Mouse (Mus musculus) stomach, embryonic 15.5 days (tissue): ENCODE measurements around the gene Eid3. TPM values are rescaled to one million over a fixed set of nuclear protein-coding genes. Genes with fewer than 3 reads are reported as not detected.

Experiments
- ATAC-seq: fragments of 200-750 bp; cut with Nextera tagmentation; 2 replicates; pipeline ENCODE4 v1.8.0; 2017; ENCODE audit warnings: low read depth, moderate number of reproducible peaks, moderate TSS enrichment; ENCODE audit not compliant: insufficient read depth, low FRiP score
- H3K27ac ChIP-seq: fragments of 300-500 bp; sonication (generic); 2 replicates; pipeline ENCODE4 v1.5.1; 2015; ENCODE audit warnings: mild to moderate bottlenecking, inconsistent platforms
- H3K27me3 ChIP-seq: fragments of 300-500 bp; sonication (generic); replicated peaks from 2 replicates; pipeline ENCODE4 v1.6.1; 2015; ENCODE audit warnings: inconsistent platforms
- H3K36me3 ChIP-seq: fragments of 300-500 bp; sonication (generic); 2 replicates; pipeline ENCODE4 v1.6.1; 2015; ENCODE audit warnings: inconsistent platforms
- H3K4me1 ChIP-seq: fragments of 300-500 bp; sonication (generic); 2 replicates; pipeline ENCODE4 v1.6.1; 2015; ENCODE audit warnings: inconsistent platforms
- H3K4me2 ChIP-seq: fragments of 300-500 bp; sonication (generic); 2 replicates; pipeline ENCODE4 v1.6.1; 2015; ENCODE audit warnings: mild to moderate bottlenecking, inconsistent platforms
- H3K4me3 ChIP-seq: fragments of 300-500 bp; sonication (generic); replicated peaks from 2 replicates; pipeline ENCODE4 v1.5.1; 2015; ENCODE audit warnings: inconsistent platforms
- H3K9ac ChIP-seq: fragments of 300-500 bp; sonication (generic); 2 replicates; pipeline ENCODE4 v1.6.1; 2015; ENCODE audit warnings: inconsistent platforms
- H3K9me3 ChIP-seq: fragments of 300-500 bp; sonication (generic); 2 replicates; pipeline ENCODE4 v1.6.1; 2016; ENCODE audit warnings: inconsistent platforms
- WGBS: fragments of 180-500 bp; shearing (Covaris S2); methylation state at CpG from one replicate; pipeline ENCODE4 v1.1.7; 2015; 5-methylcytosine and 5-hydroxymethylcytosine counted together
- polyA plus RNA-seq: library from polyadenylated mRNA; unstranded; fragments of >200 nt; fragmentation: Nextera tagmentation; extraction: Ambion mirVana; gene quantifications from 2 replicates; pipeline ENCODE4 v1.2.1, GENCODE M21; 2015

Gene Eid3
- 0.23 and 0.65 TPM in 2 replicates for polyA plus RNA-seq

DNA sequence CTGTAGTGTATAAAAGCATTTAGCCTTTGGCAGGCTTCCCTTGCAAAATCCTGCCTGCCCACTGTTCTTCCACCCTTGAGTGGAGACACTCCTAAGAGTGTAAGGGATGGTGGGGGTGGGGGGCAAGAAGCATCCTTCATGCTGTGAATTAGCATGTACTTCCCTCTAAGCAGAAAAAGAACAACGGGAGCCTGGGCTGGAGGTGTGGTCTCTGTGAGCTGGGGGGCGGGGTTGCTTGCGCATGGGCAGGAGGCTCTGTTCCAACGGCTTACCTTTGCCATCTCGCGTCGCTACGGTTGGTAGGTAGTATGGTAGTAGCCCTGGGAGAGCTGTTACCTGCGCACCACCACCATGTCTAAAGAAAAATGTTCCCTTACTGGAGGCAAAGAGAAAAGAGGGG lies at the start of gene Eid3:
Gene Eid3 (plus strand): TSS at position 271 of the 400 bp plus-strand sequence.
- Histone ChIP-seq H3K27ac (no peak within 1 kb of the TSS), H3K36me3 (0 out of 2 replicates have a peak, but pooled peaks cover 18% of the 10 kb centered on the region), H3K4me1 (peaks cover 6% of the 10 kb centered on the region), H3K4me3 (no peak within 1 kb of the TSS), H3K9me3 (no peaks in the 10 kb centered on the region), H3K4me2 (no peak within 1 kb of the TSS), H3K9ac (no peak within 1 kb of the TSS), H3K27me3 (no peaks in the 10 kb centered on the region)
- 71% methylated on average over 9 of the region's 9 CpGs for WGBS
- no peak for ATAC-seq

GRCm38 (mm10) chr10:82817514-82817913 lies 48.9 kb upstream of the Eid3 start:
- 89% methylated on average over 3 of the region's 3 CpGs for WGBS
- H3K4me1 ChIP-seq: peaks cover 7% of the 10 kb centered on the region; the same call in 1 of the 2 replicates
- H3K4me3 ChIP-seq: no peak overlapping the region
- no peaks in the 10 kb centered on the region for H3K36me3 ChIP-seq
- no peaks in the 10 kb centered on the region for H3K27me3 ChIP-seq
- no peak overlapping the region for H3K27ac ChIP-seq
- no peak overlapping the region for H3K4me2 ChIP-seq
- no peak for ATAC-seq
- no peaks in the 10 kb centered on the region for H3K9me3 ChIP-seq
- no peak overlapping the region for H3K9ac ChIP-seq

DNA sequence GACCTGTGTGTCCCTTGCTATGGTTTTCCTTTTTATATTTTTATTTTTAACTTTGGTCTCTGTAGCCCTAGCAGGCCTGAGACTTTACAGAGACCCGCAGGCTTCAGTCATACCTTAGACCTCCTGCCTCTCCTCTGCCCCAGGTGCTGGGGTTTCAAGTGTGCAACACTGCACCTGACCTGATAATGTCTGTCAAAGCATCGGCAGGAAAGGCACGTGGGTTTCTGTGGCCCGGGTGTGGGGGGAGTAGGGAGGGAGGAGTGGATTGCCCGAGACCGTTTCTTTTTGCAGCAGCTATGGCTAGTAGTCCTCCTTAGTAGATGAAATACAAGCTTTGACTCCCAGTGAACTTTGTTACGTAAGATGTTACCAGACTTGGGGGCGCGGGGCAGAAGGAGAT lies 48.5 kb upstream of the Eid3 start:
- Histone ChIP-seq H3K4me1 (peaks cover 7% of the 10 kb centered on the region; the same call in 1 of the 2 replicates), H3K27me3 (no peaks in the 10 kb centered on the region), H3K36me3 (no peaks in the 10 kb centered on the region), H3K27ac (no peak overlapping the region), H3K4me3 (no peak overlapping the region), H3K9ac (no peak overlapping the region), H3K4me2 (no peak overlapping the region), H3K9me3 (no peaks in the 10 kb centered on the region)
- no peak for ATAC-seq
- 61% methylated on average over 9 of the region's 9 CpGs for WGBS

DNA sequence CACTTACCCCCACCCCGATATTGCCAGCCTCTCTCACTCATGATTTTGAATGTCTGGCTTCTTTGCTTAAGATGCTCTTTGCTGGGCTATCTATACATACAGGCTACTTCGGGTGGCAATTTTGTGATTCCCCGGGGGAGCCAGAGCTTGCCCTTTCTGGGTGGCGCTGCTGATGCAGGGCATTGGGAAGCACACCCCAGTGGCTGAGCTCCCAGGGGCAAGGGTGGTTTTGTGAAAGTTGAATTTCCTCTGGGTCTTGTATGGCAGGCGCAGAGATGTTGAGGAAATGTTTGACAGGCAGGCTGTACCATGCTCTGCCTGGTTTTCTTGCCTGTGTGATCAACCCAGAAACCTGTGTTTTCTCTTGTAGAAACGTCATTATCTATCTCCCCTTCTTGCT lies 47.8 kb upstream of the Eid3 start:
- WGBS: 81% methylated on average over 6 of the region's 6 CpGs
- H3K4me1 ChIP-seq: peaks cover 7% of the 10 kb centered on the region; the same call in 1 of the 2 replicates
- no peak for ATAC-seq
- no peaks in the 10 kb centered on the region for H3K9me3 ChIP-seq
- H3K27ac ChIP-seq: no peak overlapping the region
- no peak overlapping the region for H3K9ac ChIP-seq
- H3K4me2 ChIP-seq: no peak overlapping the region
- no peak overlapping the region for H3K4me3 ChIP-seq
- no peaks in the 10 kb centered on the region for H3K36me3 ChIP-seq
- no peaks in the 10 kb centered on the region for H3K27me3 ChIP-seq

GRCm38 (mm10) chr10:82823108-82823778 lies 43.2 kb upstream of the Eid3 start:
- no peak overlapping the region for H3K4me2 ChIP-seq
- no peaks in the 10 kb centered on the region for H3K4me1 ChIP-seq
- no peaks in the 10 kb centered on the region for H3K36me3 ChIP-seq
- ATAC-seq: no peak
- H3K27me3 ChIP-seq: no peaks in the 10 kb centered on the region
- no peak overlapping the region for H3K27ac ChIP-seq
- 68% methylated on average over 14 of the region's 14 CpGs for WGBS
- no peaks in the 10 kb centered on the region for H3K9me3 ChIP-seq
- no peak overlapping the region for H3K9ac ChIP-seq
- H3K4me3 ChIP-seq: no peak overlapping the region

GRCm38 (mm10) chr10:82823779-82824177 lies 42.6 kb upstream of the Eid3 start:
- no peak for ATAC-seq

GRCm38 (mm10) chr10:82824541-82824940 lies 41.9 kb upstream of the Eid3 start:
- no peak for ATAC-seq
- H3K9ac ChIP-seq: no peak overlapping the region
- H3K27me3 ChIP-seq: no peaks in the 10 kb centered on the region
- H3K4me1 ChIP-seq: no peaks in the 10 kb centered on the region
- 57% methylated on average over 10 of the region's 10 CpGs for WGBS
- no peak overlapping the region for H3K4me2 ChIP-seq
- H3K4me3 ChIP-seq: no peak overlapping the region
- H3K9me3 ChIP-seq: no peaks in the 10 kb centered on the region
- H3K27ac ChIP-seq: no peak overlapping the region
- H3K36me3 ChIP-seq: no peaks in the 10 kb centered on the region

More at GRCm38 (mm10) chr10:82823779-82824177, 42.6 kb upstream of the Eid3 start:
- Histone ChIP-seq H3K4me3 (no peak overlapping the region), H3K4me1 (no peaks in the 10 kb centered on the region), H3K36me3 (no peaks in the 10 kb centered on the region), H3K9ac (no peak overlapping the region), H3K27ac (no peak overlapping the region), H3K27me3 (no peaks in the 10 kb centered on the region), H3K9me3 (no peaks in the 10 kb centered on the region), H3K4me2 (no peak overlapping the region)
- 65% methylated on average over 5 of the region's 5 CpGs for WGBS

GRCm38 (mm10) chr10:82826516-82826915 lies 39.9 kb upstream of the Eid3 start:
- peak; percentile 77; the same call in 1 of the 2 replicates for ATAC-seq
- WGBS: 46% methylated on average over 6 of the region's 6 CpGs
- no peaks in the 10 kb centered on the region for H3K27me3 ChIP-seq
- no peak overlapping the region for H3K27ac ChIP-seq
- no peak overlapping the region for H3K9ac ChIP-seq
- H3K36me3 ChIP-seq: no peaks in the 10 kb centered on the region
- H3K4me1 ChIP-seq: no peaks in the 10 kb centered on the region
- no peaks in the 10 kb centered on the region for H3K9me3 ChIP-seq
- no peak overlapping the region for H3K4me3 ChIP-seq
- no peak overlapping the region for H3K4me2 ChIP-seq

- H3K4me3 ChIP-seq: no peak within 1 kb of the TSS
- ATAC-seq: 0 out of 2 replicates have a peak, but pooled peaks have one; percentile 35
- WGBS: 35% methylated on average over 9 of the region's 9 CpGs
These were observed 32.5 kb upstream of the Eid3 start, which contains the start of gene Txnrd1 for GRCm38 (mm10) chr10:82833926-82834325. Gene Txnrd1, plus strand, starts transcription at chr10:82833951.

DNA sequence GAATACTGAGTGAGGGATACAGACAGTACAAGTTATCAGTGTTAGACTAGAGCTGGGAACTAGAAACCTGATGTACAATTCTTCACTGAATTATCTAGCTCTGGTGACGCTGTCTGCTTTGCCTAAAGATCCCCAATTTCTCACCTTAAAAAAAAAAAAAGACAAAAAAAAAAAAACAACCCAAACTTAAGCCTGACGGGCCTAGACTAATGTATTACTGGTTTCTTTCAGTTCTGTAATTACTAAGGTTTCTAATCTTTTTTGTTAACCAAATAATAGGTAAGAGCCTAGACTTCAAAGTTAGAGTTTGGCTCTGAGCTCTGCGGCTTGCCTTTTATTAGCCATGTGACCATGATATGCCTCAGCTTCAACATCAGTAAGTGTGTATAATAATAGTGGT lies 30.5 kb upstream of the Eid3 start:
- peaks cover 6% of the 10 kb centered on the region; the same call in 1 of the 2 replicates for H3K4me1 ChIP-seq
- H3K4me2 ChIP-seq: no peak overlapping the region
- H3K4me3 ChIP-seq: no peak overlapping the region
- H3K27ac ChIP-seq: no peak overlapping the region
- ATAC-seq: no peak
- 81% methylated on average over 3 of the region's 3 CpGs for WGBS
- H3K9me3 ChIP-seq: no peaks in the 10 kb centered on the region
- H3K27me3 ChIP-seq: no peaks in the 10 kb centered on the region
- H3K9ac ChIP-seq: no peak overlapping the region
- H3K36me3 ChIP-seq: no peaks in the 10 kb centered on the region

More at GRCm38 (mm10) chr10:82833926-82834325, 32.5 kb upstream of the Eid3 start, which contains the start of gene Txnrd1:
- Histone ChIP-seq H3K4me2 (no peak within 1 kb of the TSS), H3K27me3 (no peaks in the 10 kb centered on the region), H3K9me3 (no peaks in the 10 kb centered on the region), H3K36me3 (no peaks in the 10 kb centered on the region), H3K9ac (no peak within 1 kb of the TSS), H3K4me1 (peaks cover 6% of the 10 kb centered on the region; the same call in 1 of the 2 replicates), H3K27ac (no peak within 1 kb of the TSS)

GRCm38 (mm10) chr10:82838390-82838789 lies 28.0 kb upstream of the Eid3 start:
- no peak overlapping the region for H3K4me3 ChIP-seq
- peaks cover 6% of the 10 kb centered on the region; the same call in 1 of the 2 replicates for H3K4me1 ChIP-seq
- ATAC-seq: no peak
- no peaks in the 10 kb centered on the region for H3K9me3 ChIP-seq
- H3K27ac ChIP-seq: no peak overlapping the region
- H3K36me3 ChIP-seq: no peaks in the 10 kb centered on the region
- WGBS: 83% methylated on average over 7 of the region's 7 CpGs
- no peaks in the 10 kb centered on the region for H3K27me3 ChIP-seq
- H3K4me2 ChIP-seq: no peak overlapping the region
- H3K9ac ChIP-seq: no peak overlapping the region

DNA sequence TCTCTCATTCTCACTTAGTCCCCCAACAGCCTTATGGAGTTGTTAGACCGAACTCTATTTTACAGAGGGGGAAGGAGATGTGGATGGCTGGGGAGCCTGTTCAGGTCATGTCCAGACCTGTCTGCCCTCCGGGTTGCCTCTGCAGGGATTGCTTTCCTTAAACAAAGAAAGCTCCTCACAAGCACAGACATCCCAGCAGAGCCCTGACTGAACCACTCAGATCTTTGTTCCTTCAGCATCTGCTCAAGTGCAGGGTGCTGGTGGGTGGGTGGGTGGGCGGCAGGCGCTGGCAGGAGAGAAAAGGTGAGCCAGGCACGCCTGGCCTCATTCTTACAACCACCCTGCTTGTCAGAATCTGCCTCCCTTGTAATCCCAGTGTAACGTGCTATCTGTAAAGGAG lies 22.3 kb upstream of the Eid3 start:
- peak overlapping the region; percentile 48; the same call in 1 of the 2 replicates for H3K27ac ChIP-seq
- ATAC-seq: no peak
- no peaks in the 10 kb centered on the region for H3K9me3 ChIP-seq
- no peak overlapping the region for H3K9ac ChIP-seq
- no peaks in the 10 kb centered on the region for H3K4me1 ChIP-seq
- H3K4me2 ChIP-seq: no peak overlapping the region
- WGBS: 59% methylated on average over 6 of the region's 6 CpGs
- H3K4me3 ChIP-seq: no peak overlapping the region
- no peaks in the 10 kb centered on the region for H3K27me3 ChIP-seq
- no peaks in the 10 kb centered on the region for H3K36me3 ChIP-seq
